Mouse (Mus musculus): ENCODE measurements at regions not wholly inside any gene's neighbourhood (a gene's known extent, or its start where the extent isn't known, plus 50 kb on each side); places are given as distances from the start of the nearest gene placed in this dataset.

DNA sequence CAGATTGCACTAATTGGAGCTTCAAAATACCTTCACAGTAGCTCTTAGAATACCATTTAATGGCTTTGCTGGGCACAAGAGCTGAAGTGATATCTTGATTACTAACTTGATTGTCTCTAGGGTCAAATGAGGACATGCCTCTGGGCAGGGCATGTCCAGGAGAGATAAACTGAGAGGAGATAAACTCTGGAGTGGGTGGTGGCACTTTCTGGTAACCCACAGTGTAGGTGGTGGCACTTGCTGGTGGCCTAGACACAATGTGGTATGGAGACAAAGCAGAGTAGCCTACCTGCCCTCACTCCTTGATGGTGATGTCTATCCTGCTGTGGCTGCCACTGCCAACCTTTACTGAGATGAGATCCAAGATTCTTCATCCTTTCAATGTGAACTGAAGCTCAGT lies 61.7 kb upstream of the Tgfbr2 start:
- TF ChIP-seq CTCF (IDR thresholded peaks at IDR 0.05; ENCODE audit: low read depth) (no peak), EP300 (optimal IDR thresholded peaks at IDR 0.05) (no peak)
